Mouse (Mus musculus): Measurements from ENCODE around the gene Kdsr.

DNA sequence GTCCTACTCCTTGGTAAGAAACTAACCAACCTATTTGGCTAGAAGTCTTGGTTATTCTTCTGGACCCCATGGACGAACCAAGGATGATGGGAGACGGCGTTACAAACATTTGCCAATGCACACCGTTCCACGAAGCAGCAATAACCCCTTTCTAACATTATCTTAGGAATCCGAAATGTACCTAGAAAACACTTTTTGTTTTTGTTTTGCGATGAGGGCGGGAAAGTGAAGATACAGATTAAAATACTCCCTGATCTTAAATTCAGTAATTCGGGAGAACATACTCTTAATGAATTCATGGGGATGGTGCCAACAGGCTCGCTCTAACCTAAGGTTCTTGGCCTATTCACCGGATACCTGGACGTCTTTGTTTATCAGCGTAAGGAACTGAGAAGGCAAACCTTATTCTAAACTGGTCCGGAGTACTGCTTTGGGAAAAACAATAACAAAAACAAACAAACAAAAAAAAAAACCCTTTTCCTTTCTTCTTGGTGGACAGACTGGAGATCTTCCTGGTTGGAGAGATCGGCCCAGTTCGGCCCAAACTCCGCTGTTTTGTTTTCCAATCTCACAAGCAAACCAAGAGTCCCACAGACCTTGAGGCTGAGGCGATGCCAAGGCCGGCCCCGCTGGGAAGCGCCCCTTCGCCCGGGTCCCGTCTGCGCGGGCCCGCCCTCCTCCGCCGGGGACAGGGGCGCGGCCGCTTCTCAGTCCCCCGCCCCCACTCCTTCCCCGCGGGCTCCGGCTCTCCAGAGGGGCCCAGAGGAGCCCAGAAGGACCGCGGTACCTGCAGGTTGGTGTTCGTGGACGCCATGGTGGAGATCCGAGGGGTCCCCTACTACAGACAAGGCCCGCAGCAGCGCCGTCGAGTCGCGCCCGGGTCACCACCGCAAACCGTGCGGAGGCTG, 36.4 kb upstream of the Kdsr start:
- TF ChIP-seq EP300 (IDR thresholded peaks at IDR 0.05; ENCODE audit: low read depth), result no peak
- TF ChIP-seq CTCF (IDR thresholded peaks at IDR 0.05; ENCODE audit: low read depth), result no peak
